Mouse (Mus musculus): Measurements from ENCODE around the gene Zfp827. TPM values are rescaled to one million over a fixed set of nuclear protein-coding genes. Genes with fewer than 3 reads are reported as not detected.

Gene Zfp827
- total RNA-seq (2023), result 1 to 10 TPM; 1.4 TPM

GRCm38 (mm10) chr8:79027977-79028487, at the start of gene Zfp827:
Zfp827 (plus strand) TSS chr8:79028437.

Other genes starting within 250 kb of the Zfp827 start
- gene Lsm6, start 207.3 kb upstream of the Zfp827 start, total RNA-seq (2023), result 10 to 100 TPM; 38.8 to 44.5 TPM
- not detected for gene 1700011L22Rik, start 220.1 kb downstream of the Zfp827 start, total RNA-seq (2023)

Data from monocyte, adult 59 days (primary cell).